ENCODE assay signal across 16 mouse cellular contexts in genomic region chr6:94804284-94804815, GRCm38 (mm10).
"Had no signal": no experiment of that assay in that cellular context is flagged by ENCODE, and none has a peak within 500 bp of the region (broad histone marks: within the 10 kb centered on the region; RNA-seq: fewer than 3 reads in every experiment).

No protein-coding gene starts in this region.

- H3K36me3 ChIP-seq: lung, embryonic 15.5 days; midbrain, embryonic 12.5 days; neural tube, embryonic 12.5 days; stomach, embryonic 15.5 days had no signal

- DNase-seq: lung, adult 2 months; lung, postnatal 14 days; lung, postnatal 36 days; midbrain, embryonic 14.5 days; right cerebral cortex, postnatal 14 days; thymus, adult 2 months; thymus, postnatal 25 days; thymus, postnatal 4 days had no signal

- H3K4me3 ChIP-seq: lung, embryonic 15.5 days; midbrain, embryonic 12.5 days; neural tube, embryonic 12.5 days; stomach, embryonic 15.5 days had no signal

- H3K4me2 ChIP-seq: lung, embryonic 15.5 days; midbrain, embryonic 12.5 days; neural tube, embryonic 12.5 days; stomach, embryonic 15.5 days had no signal

- H3K4me1 ChIP-seq: megakaryocyte, embryonic 14.5 days had no signal

- H3K27ac ChIP-seq: lung, embryonic 15.5 days; macrophage; midbrain, embryonic 12.5 days; neural tube, embryonic 12.5 days; stomach, embryonic 15.5 days; stomach, postnatal 0 days had no signal

- H3K9ac ChIP-seq: lung, embryonic 15.5 days; midbrain, embryonic 12.5 days; neural tube, embryonic 12.5 days; stomach, embryonic 15.5 days had no signal

- ATAC-seq: lung, postnatal 0 days had no signal

- H3K9me3 ChIP-seq: lung, embryonic 15.5 days; megakaryocyte, embryonic 14.5 days; midbrain, embryonic 12.5 days; neural tube, embryonic 12.5 days; stomach, embryonic 15.5 days had no signal

- H3K27me3 ChIP-seq: lung, embryonic 15.5 days; midbrain, embryonic 12.5 days; neural tube, embryonic 12.5 days; stomach, embryonic 15.5 days had no signal
